Mouse (Mus musculus): ENCODE measurements around the gene Eomes. TPM values are rescaled to one million over a fixed set of nuclear protein-coding genes. Genes with fewer than 3 reads are reported as not detected.

The Eomes gene
- total and polyA plus RNA-seq, 3 experiments = not detected

- TF ChIP-seq TCF12 (IDR thresholded peaks at IDR 0.05; ENCODE audit: low read depth, low read length) = no peak
- TF ChIP-seq ZKSCAN1 (IDR thresholded peaks at IDR 0.05; ENCODE audit: borderline replicate concordance, low read depth, low read length) = no peak
- TF ChIP-seq MAFK (IDR thresholded peaks at IDR 0.05; ENCODE audit: insufficient replicate concordance, low read length) = no peak
- no peak for TF ChIP-seq ETS1 (conservative IDR thresholded peaks at IDR 0.05; ENCODE audit: low read depth, low read length)
- TF ChIP-seq RCOR1 (conservative IDR thresholded peaks at IDR 0.05; ENCODE audit: low read depth, low read length) = no peak
- TF ChIP-seq MYC (IDR thresholded peaks at IDR 0.05; ENCODE audit: low read depth, low read length) = no peak
- no peak for TF ChIP-seq ZNF384 (IDR thresholded peaks at IDR 0.05; ENCODE audit: low read depth, low read length)
- no peak for TF ChIP-seq CHD1 (IDR thresholded peaks at IDR 0.05; ENCODE audit: low read depth, low read length)
- no peak for TF ChIP-seq ELF1 (IDR thresholded peaks at IDR 0.05; ENCODE audit: low read depth, low read length)
- no peak for TF ChIP-seq KAT2A (IDR thresholded peaks at IDR 0.05; ENCODE audit: insufficient replicate concordance, low read length)
- TF ChIP-seq SIN3A (IDR thresholded peaks at IDR 0.05; ENCODE audit: low read length) = no peak
- no peak for TF ChIP-seq EP300 (IDR thresholded peaks at IDR 0.05; ENCODE audit: low read length)
- no peak for TF ChIP-seq NELFE (IDR thresholded peaks at IDR 0.05; ENCODE audit: low read depth, low read length)
- no peak for TF ChIP-seq MXI1 (IDR thresholded peaks at IDR 0.05; ENCODE audit: low read depth, low read length)
- no peak for TF ChIP-seq IRF4 (IDR thresholded peaks at IDR 0.05; ENCODE audit: low read depth, low read length)
- no peak for TF ChIP-seq MAX (IDR thresholded peaks at IDR 0.05; ENCODE audit: low read length)
- no peak for TF ChIP-seq NRF1 (IDR thresholded peaks at IDR 0.05; ENCODE audit: low read depth, low read length)
- no peak for TF ChIP-seq UBTF (IDR thresholded peaks at IDR 0.05; ENCODE audit: low read depth, low read length)
- no peak for TF ChIP-seq POLR2AphosphoS2 (IDR thresholded peaks at IDR 0.05; ENCODE audit: low read depth, low read length)
- Histone ChIP-seq H3K36me3 (replicated peaks in 1 of 2; ENCODE audit: control insufficient read depth in 1 of 2, insufficient read depth in 1 of 2, low read length in 1 of 2) (no peaks in the 10 kb centered on the region), H3K4me2 (ENCODE audit: insufficient read depth, low read depth, poor library complexity, severe bottlenecking) (no peak overlapping the region), H3K9me3 (replicated peaks; ENCODE audit: low read length) (peaks cover 4% of the 10 kb centered on the region), H3K79me2 (replicated peaks; ENCODE audit: control insufficient read depth, extremely low read depth, insufficient read depth, poor library complexity, severe bottlenecking) (no peaks in the 10 kb centered on the region), H3K27ac (ENCODE audit: insufficient read depth, low read depth) (no peak overlapping the region), H3K4me3 (replicated peaks in 1 of 3; ENCODE audit: low read depth in 2 of 3, low read length in 2 of 3, poor library complexity in 1 of 3) (no peak overlapping the region), H3K27me3 (replicated peaks) (no peaks in the 10 kb centered on the region), H3K9ac (ENCODE audit: insufficient read depth, low read depth) (no peak overlapping the region), H3K4me1 (ENCODE audit: control insufficient read depth in 1 of 2, insufficient read depth in 2 of 2) (peaks cover 5 to 13% of the 10 kb centered on the region in 2 experiments)
- dilution Hi-C loops (cut with MboI; ENCODE audit: extremely low pct_ligation_motif_present, extremely low pct_unique_long_range_greater_than_20kb, low sequenced_read_pairs) = no loop called here
- in situ Hi-C loops (cut with MboI; ENCODE audit: low pct_ligation_motif_present, low pct_unique_long_range_greater_than_20kb, low sequenced_read_pairs) = loop anchor here (25.0 kb wide), 1 partner anchor 435 kb away; no protein-coding TSS in a partner anchor
- DNase-seq (ENCODE audit: extremely low read depth) = no peak
Observed at GRCm38 (mm10) chr9:118496952-118497351, 18.9 kb downstream of the Eomes start.

- Histone ChIP-seq H3K36me3 (replicated peaks in 1 of 2; ENCODE audit: control insufficient read depth in 1 of 2, insufficient read depth in 1 of 2, low read length in 1 of 2) (no peaks in the 10 kb centered on the region), H3K79me2 (replicated peaks; ENCODE audit: control insufficient read depth, extremely low read depth, insufficient read depth, poor library complexity, severe bottlenecking) (no peaks in the 10 kb centered on the region), H3K4me3 (replicated peaks in 1 of 3; ENCODE audit: low read depth in 2 of 3, low read length in 2 of 3, poor library complexity in 1 of 3) (no peak overlapping the region), H3K27ac (ENCODE audit: insufficient read depth, low read depth) (no peak overlapping the region), H3K4me2 (ENCODE audit: insufficient read depth, low read depth, poor library complexity, severe bottlenecking) (no peak overlapping the region), H3K9ac (ENCODE audit: insufficient read depth, low read depth) (no peak overlapping the region), H3K27me3 (replicated peaks) (no peaks in the 10 kb centered on the region), H3K9me3 (replicated peaks; ENCODE audit: low read length) (peaks cover 4% of the 10 kb centered on the region), H3K4me1 (ENCODE audit: control insufficient read depth in 1 of 2, insufficient read depth in 2 of 2) (peaks cover 5 to 13% of the 10 kb centered on the region in 2 experiments)
- in situ Hi-C loops (cut with MboI; ENCODE audit: low pct_ligation_motif_present, low pct_unique_long_range_greater_than_20kb, low sequenced_read_pairs) = loop anchor here (25.0 kb wide), 1 partner anchor 436 kb away; no protein-coding TSS in a partner anchor
- DNase-seq (ENCODE audit: extremely low read depth) = no peak
- TF ChIP-seq MEF2A (IDR thresholded peaks at IDR 0.05; ENCODE audit: borderline replicate concordance, low read depth, low read length) = no peak
- TF ChIP-seq NELFE (IDR thresholded peaks at IDR 0.05; ENCODE audit: low read depth, low read length) = no peak
- no peak for TF ChIP-seq KAT2A (IDR thresholded peaks at IDR 0.05; ENCODE audit: insufficient replicate concordance, low read length)
- TF ChIP-seq USF2 (conservative IDR thresholded peaks at IDR 0.05; ENCODE audit: low read depth, low read length) = no peak
- no peak for TF ChIP-seq GABPA (IDR thresholded peaks at IDR 0.05; ENCODE audit: insufficient replicate concordance, low read depth, low read length)
- no peak for TF ChIP-seq SIN3A (IDR thresholded peaks at IDR 0.05; ENCODE audit: low read length)
- no peak for TF ChIP-seq ZC3H11A (IDR thresholded peaks at IDR 0.05; ENCODE audit: low read depth, low read length)
- no peak for TF ChIP-seq POLR2AphosphoS2 (IDR thresholded peaks at IDR 0.05; ENCODE audit: low read depth, low read length)
- no peak for TF ChIP-seq SMC3 (IDR thresholded peaks at IDR 0.05; ENCODE audit: low read depth, low read length)
- no peak for TF ChIP-seq PAX5 (IDR thresholded peaks at IDR 0.05; ENCODE audit: low read length)
- no peak for TF ChIP-seq IRF4 (IDR thresholded peaks at IDR 0.05; ENCODE audit: low read depth, low read length)
- dilution Hi-C loops (cut with MboI; ENCODE audit: extremely low pct_ligation_motif_present, extremely low pct_unique_long_range_greater_than_20kb, low sequenced_read_pairs) = no loop called here
Observed at GRCm38 (mm10) chr9:118498061-118498460, 20.0 kb downstream of the Eomes start.

All from CH12.LX (cell line).